Mouse (Mus musculus): ENCODE data around the gene Nr6a1.

Nr6a1 gene

GRCm38 (mm10) chr2:38783364-38783763, 144.1 kb downstream of the Nr6a1 start:
- no peak for DNase-seq (ENCODE audit: low read depth, low spot score)

- no peak for DNase-seq (ENCODE audit: low read depth, low spot score)
Observed at GRCm38 (mm10) chr2:38782731-38783130, 144.8 kb downstream of the Nr6a1 start.

GRCm38 (mm10) chr2:38781945-38782720, 145.4 kb downstream of the Nr6a1 start:
- DNase-seq (ENCODE audit: low read depth, low spot score): no peak

- no peak for DNase-seq (ENCODE audit: low read depth, low spot score)
Observed at GRCm38 (mm10) chr2:38779939-38780338, 147.5 kb downstream of the Nr6a1 start.

GRCm38 (mm10) chr2:38777326-38777725, 150.2 kb downstream of the Nr6a1 start:
- no peak for DNase-seq (ENCODE audit: low read depth, low spot score)

GRCm38 (mm10) chr2:38774936-38775335, 152.6 kb downstream of the Nr6a1 start:
- no peak for DNase-seq (ENCODE audit: low read depth, low spot score)

GRCm38 (mm10) chr2:38771478-38771797, 156.1 kb downstream of the Nr6a1 start:
- DNase-seq (ENCODE audit: low read depth, low spot score): no peak

- no peak for DNase-seq (ENCODE audit: low read depth, low spot score)
Observed at GRCm38 (mm10) chr2:38770772-38771477, 156.6 kb downstream of the Nr6a1 start.

GRCm38 (mm10) chr2:38767177-38767931, 160.1 kb downstream of the Nr6a1 start:
- no peak for DNase-seq (ENCODE audit: low read depth, low spot score)

GRCm38 (mm10) chr2:38739847-38740246, 187.6 kb downstream of the Nr6a1 start:
- no peak for DNase-seq (ENCODE audit: low read depth, low spot score)

GRCm38 (mm10) chr2:38739410-38739809, 188.1 kb downstream of the Nr6a1 start:
- DNase-seq (ENCODE audit: low read depth, low spot score): peak; percentile 45

GRCm38 (mm10) chr2:38738601-38739301, 188.7 kb downstream of the Nr6a1 start:
- no peak for DNase-seq (ENCODE audit: low read depth, low spot score)

GRCm38 (mm10) chr2:38735740-38736139, 191.7 kb downstream of the Nr6a1 start:
- DNase-seq (ENCODE audit: low read depth, low spot score): no peak

GRCm38 (mm10) chr2:38734721-38735120, 192.8 kb downstream of the Nr6a1 start:
- no peak for DNase-seq (ENCODE audit: low read depth, low spot score)

- no peak for DNase-seq (ENCODE audit: low read depth, low spot score)
Observed at GRCm38 (mm10) chr2:38730331-38730827, 197.1 kb downstream of the Nr6a1 start.

GRCm38 (mm10) chr2:38725427-38725826, 202.1 kb downstream of the Nr6a1 start:
- DNase-seq (ENCODE audit: low read depth, low spot score): no peak

GRCm38 (mm10) chr2:38723378-38723777, 204.1 kb downstream of the Nr6a1 start:
- DNase-seq (ENCODE audit: low read depth, low spot score): no peak

GRCm38 (mm10) chr2:38722076-38722475, 205.4 kb downstream of the Nr6a1 start:
- DNase-seq (ENCODE audit: low read depth, low spot score): no peak

GRCm38 (mm10) chr2:38720661-38721060, 206.8 kb downstream of the Nr6a1 start:
- no peak for DNase-seq (ENCODE audit: low read depth, low spot score)

- DNase-seq (ENCODE audit: low read depth, low spot score): no peak
Observed at GRCm38 (mm10) chr2:38719354-38719753, 208.1 kb downstream of the Nr6a1 start.

- DNase-seq (ENCODE audit: low read depth, low spot score): no peak
Observed at GRCm38 (mm10) chr2:38718676-38719075, 208.8 kb downstream of the Nr6a1 start.

GRCm38 (mm10) chr2:38717436-38717835, 210.1 kb downstream of the Nr6a1 start:
- no peak for DNase-seq (ENCODE audit: low read depth, low spot score)

All from CD4-positive helper T cell, adult 2 months (primary cell).